Mouse (Mus musculus) erythroblast, adult 5-6 weeks (primary cell): Measurements from ENCODE around the gene Rdh5. TPM values are rescaled to one million over a fixed set of nuclear protein-coding genes. Genes with fewer than 3 reads are reported as not detected.

Source experiments
- ATAC-seq: replicated peaks from 2 replicates; pipeline ENCODE4 v1.8.0; 2016; ENCODE audit warnings: moderate number of reproducible peaks, mild to moderate bottlenecking, moderate TSS enrichment, inconsistent platforms; ENCODE audit not compliant: poor library complexity, low FRiP score, severe bottlenecking
- total RNA-seq, 2 experiments: library from RNA; stranded (forward) in 1 of 2; stranded (reverse) in 1 of 2; fragments of 150-400 nt in 1 of 2; fragments of 200-764, 138-1000 nt in 1 of 2; gene quantifications; 2 replicates each; pipeline versions ENCODE4 v1.2.3 to v1.2.4; 2015 to 2017; ENCODE audit warnings: low replicate concordance in 2 of 2

Rdh5 gene
- total RNA-seq (2015; ENCODE audit: low replicate concordance), result 5.0 TPM in 1 of 2 replicates, not detected in the other
- 1.1 TPM in 1 of 2 replicates, not detected in the other for total RNA-seq (2017; ENCODE audit: low replicate concordance)

DNA sequence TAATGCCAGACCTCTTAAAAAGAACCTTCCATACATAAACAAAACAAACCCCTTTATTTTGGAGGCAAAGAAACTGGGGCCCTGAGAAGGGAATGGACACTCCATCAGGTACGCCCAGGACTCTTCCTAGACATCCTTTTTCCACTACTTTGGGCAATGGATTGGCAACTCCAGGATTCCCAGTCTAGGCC is at the start of gene Rdh5:
Rdh5 (minus strand) TSS at position 67 of the 191 bp plus-strand sequence.
- ATAC-seq, result no peak

DNA sequence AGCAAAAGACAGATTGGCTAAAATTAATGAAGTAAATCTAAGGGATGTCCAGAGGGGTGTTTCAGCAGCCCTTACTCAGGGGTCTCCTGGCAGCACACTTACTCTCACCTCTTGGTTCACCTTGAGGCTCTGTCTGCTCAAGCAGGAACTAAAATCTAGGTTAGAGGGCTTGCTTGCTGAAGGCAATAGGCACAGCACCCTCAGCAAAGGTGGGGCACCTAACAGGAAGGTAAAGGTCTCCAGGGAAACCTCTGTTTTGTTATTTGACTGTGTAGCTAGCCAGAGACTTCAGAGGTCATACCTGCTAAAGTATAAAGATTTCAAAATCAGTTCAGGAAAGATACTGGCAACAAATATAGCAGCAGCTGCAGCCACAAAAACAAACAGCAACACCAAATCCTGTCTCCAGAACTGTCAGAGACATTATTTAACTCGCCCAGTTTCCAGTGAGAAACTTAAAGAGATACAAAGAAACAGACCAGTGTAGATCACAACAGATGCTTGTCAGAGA is 48.1 kb upstream of the Rdh5 start:
- ATAC-seq, result no peak

DNA sequence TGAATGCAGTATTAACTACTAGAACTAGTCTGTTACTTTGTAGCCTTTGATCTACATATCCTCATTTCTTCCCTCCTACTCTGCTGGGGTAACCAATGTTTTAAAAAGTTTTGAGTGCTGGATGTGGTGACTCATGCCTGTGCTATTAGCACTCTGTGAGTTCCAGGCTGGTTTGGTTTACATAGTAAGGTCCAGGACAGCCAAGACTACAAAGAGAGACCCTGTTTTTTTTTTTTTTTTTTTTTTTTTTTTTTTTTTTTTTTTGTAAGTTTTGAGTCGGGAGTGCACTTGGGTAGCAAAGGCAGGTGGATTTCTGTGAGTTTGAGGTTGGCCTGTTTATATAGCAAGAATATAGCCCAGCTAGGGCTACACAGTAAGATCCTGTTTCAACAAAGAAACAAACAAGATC is 45.7 kb upstream of the Rdh5 start:
- ATAC-seq, result no peak

DNA sequence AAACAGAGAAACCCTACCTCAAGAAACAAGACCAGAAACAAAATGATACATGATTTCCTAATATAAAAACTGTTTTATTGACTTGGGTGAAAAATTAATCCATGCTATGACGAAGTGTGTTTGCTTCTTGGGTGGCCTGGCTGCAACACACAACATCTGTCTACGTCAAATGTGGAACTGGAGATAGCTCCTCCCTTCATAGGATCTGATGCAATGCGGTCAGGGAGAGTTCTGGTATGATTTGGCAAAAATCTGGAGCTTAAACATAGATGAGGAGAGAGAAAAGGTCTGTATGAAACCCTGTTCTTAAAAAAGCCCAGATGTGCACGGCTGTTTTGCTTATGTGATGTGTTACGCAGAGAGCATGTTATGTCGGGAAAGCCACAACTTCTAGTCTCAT is 43.2 kb upstream of the Rdh5 start:
- no peak for ATAC-seq

DNA sequence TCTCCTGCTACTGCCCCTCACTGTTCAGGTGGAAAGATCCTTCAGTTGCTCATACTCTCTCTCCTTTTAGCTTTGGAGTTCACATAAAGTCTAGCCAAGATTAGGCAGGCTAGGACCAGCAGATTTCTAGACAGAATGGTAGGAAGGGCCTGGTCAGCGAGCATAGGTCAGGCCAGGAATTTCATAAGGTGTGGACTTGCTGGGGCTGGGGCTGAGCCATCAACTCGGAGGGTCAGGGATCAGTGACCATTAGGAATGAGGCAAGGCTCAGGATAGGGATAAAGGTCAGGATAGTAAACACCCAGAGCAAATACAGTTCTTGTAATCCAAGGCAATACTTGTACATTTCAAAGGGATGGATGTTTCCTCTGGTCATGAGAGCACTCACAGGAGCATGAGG is 42.3 kb upstream of the Rdh5 start:
- ATAC-seq, result no peak

DNA sequence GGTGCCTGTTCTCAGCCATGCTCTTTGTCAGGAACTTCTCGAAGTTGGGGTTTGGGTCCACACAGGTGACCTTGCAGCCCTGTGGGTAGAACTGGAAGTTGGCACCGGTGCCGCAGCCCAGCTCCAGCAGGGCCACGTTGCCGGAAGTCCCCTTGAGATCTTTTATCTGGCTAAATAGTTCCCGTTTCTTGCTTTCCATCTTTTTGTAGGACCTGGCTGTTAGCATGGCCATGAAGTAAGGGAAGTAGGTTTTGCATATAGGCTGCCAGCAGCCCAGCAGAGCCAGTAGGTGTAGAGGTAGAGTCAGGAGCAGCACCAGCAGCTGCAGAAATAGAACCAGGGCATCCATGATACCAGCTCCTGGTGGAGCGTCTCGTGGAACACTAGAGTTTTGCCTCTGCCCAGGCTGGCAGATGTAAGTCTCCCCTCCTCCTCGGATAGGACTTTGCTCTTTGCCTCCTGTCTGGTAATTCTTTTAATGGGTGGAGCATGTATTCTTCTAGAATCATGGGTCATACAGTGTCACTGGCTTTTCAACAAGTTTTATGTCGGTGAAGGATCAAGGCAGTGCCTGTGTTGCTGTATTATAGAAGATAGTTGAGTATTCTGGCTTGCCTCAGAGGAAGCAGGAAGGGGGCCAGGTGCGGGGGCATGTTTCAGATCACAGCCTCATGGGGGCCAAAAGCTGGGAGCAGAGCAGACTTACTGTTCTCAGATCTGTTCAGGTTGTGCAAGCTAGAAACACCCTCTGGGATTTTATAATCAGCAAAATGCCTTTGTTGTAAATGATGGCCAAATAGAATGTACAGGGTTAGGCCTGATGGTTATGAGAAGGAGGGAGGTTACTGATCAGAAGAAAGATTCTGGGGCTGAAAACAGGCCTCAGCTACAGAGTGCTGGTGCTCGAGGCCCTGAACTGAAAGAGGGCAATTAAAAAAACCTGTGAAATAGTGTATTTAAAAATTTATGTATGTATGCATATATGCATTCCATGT is 38.2 kb upstream of the Rdh5 start, which contains the start of gene Mettl7b:
Mettl7b (minus strand) TSS at position 399 of the 995 bp plus-strand sequence.
- ATAC-seq, result no peak

DNA sequence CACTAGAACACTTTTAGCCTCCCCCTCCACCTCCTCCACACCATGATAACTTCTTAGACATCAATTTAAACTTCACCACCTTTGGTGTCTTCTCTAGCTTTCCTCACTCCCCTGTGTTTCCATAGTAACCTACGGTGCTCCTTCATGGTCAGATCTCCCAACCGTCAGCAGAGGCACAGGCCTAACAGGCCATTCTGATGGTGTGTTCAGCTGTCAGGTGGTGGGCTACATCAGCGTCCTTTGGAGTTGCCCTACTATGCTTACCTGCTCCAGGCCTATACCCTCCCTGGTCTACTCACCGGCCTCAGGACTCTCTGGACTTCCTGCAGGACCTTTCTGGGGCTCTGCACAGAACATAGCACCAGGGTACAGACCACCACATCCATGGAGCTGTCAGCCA is 37.5 kb upstream of the Rdh5 start:
- ATAC-seq, result no peak

DNA sequence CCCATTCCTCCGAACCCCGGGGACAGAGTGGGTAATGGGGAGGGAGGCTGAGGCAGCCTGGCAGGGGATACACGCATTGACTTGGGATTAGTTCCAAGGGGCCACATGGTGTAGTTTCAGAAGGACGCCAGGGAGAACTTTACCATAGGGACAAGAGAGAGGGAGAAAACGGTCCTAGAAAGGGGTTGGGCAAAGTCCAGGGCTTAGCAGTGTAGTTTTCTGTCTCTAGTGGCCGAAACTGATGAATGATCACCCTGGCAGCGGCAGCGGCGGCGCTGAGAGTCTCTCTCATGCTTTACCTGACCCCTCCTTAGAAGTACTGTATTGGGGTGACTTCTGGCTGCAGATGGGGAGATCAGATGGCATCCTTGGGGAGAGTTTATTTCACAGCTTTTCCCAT is 35.7 kb upstream of the Rdh5 start:
- ATAC-seq, result no peak

DNA sequence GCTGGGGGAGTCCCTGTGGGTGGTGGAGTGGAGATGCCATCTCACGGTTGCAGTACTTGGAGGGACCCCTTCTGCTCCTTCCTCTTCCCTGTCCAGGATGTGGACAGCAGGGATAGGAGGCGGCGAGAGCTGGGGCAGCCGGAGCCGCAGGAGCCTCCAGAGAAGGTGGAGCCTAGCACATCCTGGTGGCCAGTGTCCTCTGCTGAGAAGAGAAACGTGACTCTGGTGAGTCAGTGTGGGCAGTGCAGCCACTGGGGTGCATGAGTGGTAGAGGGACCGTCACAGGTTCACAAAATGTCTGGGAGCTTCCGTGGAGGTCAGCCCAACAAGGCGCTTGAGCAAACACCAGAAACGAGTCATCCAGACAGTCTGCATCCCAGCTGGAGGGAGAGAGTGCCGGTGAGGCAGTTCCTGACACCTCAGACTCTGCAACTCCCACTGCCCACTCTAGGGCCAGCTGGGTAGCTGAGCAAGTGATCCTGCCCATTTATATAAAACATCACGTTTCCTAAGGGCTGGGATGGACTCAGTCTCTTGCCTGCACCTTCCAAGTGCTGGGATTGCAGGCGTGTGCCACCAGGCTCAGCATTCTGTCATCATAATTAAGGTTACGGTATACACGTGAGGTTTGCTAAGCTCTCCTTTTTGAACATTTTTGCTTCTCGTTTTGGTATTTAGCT is 27.7 kb upstream of the Rdh5 start:
- no peak for ATAC-seq

DNA sequence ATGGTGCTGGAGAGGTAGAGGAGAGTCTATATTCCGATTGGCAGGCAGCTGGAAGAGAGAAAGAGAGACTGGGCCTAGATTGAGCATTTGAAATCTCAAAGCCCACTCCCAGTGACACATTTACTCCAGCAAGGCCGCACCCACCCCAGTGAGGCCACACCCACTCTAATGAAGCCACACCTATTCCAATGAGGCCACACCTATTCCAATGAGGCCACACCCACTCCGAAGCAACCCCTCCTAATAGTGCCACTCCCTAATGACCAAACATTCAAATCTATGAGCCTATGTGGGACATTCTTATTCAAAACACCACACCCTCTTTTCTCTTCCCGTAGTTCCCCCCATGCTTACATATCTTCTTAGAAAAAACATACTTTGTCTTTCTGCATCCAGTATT is 24.8 kb upstream of the Rdh5 start:
- ATAC-seq, result no peak

DNA sequence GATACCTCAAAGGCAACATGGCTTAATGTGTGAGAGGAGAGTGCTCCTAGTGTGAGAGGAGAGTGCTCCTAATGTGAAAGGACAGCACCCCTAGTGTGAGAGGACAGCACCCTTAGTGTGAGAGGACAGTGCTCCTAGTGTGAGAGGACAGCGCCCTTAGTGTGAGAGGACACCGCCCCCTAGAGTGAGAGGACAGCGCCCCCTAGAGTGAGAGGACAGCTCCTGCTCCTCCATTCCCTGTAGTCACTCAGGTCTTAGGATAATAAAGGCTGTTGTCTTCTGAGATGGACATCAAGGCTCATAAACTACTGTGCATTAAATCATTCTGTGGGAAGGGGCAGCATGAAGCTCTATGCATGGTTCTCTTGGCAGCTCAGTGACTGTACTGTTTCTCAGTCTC is 23.0 kb upstream of the Rdh5 start:
- ATAC-seq, result no peak

DNA sequence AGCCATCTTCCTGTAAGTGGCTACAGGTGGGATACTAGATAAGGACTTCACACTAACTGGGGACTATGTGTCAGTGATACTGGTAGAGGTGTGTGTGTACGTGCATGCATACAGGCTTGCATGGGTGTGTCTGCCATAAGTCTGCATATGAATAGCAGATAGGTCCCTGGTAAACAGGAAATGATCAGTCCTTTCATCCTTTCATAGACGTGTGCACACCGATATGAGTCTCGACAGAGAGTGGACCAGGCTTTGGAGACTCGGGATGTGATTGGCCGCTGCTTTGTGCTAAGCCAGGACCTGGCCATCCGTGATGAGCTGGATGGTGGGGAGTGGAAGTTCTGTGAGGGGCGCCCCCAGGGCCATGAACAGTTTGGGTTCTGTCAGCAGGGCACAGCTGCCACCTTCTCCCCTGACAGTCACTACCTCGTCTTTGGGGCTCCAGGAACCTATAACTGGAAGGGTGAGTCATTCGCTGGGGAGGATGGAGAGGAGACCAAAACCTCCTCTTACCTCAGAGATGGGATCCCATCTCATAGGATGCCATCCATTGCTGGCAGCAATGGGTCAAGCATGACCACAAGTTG is 17.9 kb upstream of the Rdh5 start:
- ATAC-seq, result no peak

DNA sequence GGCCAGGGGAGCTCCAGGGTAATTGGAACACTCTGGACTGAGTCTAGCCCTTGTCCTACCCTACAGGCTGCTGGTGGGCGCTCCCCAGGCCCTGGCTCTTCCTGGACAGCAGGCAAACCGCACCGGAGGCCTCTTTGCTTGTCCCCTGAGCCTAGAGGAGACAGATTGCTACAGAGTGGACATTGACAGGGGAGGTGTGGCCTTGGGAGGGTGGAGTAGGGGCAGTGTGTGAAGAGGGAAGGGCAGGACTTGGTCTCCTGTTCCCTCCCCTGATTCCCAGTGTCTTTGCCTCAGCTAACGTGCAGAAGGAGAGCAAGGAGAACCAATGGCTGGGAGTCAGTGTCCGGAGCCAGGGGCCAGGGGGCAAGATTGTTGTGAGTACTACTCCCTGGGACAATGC is 16.3 kb upstream of the Rdh5 start:
- ATAC-seq, result no peak

DNA sequence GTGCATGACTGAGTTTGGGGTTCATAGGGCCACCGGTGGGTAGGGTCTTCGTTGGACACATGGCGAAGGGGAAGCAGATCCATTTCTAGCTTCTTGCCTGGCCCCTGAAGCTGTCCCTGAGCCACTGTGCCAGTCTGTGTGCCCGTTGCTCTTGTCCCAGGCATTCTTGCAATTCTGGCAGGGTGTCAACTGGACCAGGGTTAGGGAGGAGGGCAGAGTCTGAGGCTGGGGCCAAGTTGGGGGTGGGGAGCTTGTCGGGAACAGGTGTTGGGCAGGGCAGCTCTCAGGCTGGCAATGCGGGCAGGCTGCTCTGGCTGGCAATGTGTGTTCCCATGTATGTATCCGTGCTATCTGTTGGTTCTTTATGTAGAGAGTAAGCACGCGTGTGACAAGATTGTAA is 15.8 kb upstream of the Rdh5 start:
- ATAC-seq, result no peak

DNA sequence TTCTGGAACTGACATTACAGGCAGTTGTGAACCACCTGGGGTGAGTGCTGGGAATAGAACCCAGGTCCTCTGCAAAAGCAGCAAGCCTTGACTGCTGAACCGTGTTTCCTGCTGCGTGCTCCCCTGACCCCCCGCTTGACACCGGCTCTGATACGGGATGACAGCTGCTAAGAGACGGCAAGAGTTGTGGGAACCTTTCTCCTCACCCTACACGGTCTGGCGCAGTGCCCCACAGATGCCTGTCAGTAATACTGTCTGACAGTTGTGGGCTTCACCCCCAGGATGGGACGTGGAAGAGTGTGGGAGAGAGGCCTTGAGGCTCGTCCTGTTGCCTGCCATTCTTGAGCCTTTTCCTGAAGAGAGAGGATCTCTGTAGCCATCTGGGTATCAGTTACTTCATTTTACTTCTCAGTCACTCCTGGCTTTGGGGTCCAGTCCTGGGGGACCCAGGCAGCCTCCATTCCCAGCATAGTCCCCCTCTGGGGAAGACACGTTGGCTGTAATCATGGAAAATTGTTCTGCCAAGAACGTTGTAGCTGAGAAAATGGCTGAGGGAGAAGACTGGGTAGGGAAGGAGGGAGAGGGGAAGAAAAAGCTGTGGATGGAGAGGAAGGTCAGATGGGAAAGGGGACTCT is 15.2 kb upstream of the Rdh5 start:
- no peak for ATAC-seq

DNA sequence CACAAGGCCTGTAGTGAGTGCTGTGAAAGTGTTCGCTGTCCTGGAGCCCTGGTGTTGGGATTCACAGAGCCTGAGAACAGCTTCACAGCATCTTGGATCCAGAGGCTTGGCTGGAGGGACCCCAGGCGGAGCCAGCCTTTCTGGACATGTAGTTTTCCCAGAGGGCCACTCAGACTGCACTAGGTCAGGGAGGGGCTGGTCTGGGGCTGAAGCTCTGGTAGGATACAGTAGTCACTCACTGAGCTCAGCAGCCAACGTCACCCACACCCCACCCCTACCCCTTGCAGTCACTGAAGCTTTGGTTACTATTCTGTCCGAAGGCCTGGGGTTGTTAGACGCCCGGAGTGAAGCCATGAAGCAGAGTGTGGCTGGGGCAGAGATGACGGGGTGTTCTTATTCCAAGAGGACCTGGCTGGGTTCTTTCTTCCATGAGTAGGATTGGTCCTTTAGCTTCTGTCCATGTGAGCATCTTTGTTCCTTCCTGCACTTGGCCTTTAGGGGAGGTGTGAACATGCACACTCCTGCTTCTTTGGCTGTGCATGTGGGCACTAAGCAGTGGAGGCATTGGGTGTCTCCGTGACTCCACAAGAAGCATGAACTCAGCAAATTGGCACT is 13.2 kb upstream of the Rdh5 start:
- no peak for ATAC-seq

DNA sequence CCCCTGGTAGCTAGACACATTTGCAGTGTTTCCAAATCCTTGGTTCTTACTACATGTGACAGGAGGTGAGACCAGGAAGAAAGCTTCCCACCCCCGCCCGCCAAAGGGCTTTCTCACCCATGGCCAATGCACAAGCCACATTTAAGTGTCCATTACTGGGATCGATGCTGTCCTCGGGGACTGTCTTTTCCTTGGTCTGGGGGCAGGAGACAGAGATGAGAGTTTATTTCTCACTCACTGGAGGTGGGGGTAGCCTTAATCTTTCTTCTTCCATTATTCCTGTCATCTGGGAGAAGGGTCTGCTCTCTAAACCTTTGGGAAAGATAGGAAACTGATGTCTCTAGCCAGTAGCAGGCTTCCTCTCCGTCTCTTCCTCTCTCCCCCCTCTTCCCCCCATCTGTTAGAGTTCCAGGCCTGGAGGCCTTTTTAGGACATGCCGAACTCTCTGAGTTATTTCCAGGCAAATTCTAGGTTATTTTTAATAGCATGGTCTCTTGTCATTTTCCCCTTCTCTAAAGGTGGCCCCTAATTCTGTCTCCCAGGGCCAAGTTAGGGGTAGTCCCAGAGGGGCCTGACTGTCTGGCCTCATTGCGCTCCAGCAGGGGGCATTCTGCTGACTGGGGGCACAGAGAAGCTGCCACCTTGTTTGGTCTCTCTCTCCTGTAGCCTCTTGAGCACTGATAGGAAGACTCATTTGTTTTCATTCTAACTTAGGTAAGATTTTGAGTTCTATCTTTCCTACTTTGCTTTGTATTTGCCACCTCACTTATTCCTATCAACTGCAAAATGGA is 12.5 kb upstream of the Rdh5 start:
- ATAC-seq, result no peak

DNA sequence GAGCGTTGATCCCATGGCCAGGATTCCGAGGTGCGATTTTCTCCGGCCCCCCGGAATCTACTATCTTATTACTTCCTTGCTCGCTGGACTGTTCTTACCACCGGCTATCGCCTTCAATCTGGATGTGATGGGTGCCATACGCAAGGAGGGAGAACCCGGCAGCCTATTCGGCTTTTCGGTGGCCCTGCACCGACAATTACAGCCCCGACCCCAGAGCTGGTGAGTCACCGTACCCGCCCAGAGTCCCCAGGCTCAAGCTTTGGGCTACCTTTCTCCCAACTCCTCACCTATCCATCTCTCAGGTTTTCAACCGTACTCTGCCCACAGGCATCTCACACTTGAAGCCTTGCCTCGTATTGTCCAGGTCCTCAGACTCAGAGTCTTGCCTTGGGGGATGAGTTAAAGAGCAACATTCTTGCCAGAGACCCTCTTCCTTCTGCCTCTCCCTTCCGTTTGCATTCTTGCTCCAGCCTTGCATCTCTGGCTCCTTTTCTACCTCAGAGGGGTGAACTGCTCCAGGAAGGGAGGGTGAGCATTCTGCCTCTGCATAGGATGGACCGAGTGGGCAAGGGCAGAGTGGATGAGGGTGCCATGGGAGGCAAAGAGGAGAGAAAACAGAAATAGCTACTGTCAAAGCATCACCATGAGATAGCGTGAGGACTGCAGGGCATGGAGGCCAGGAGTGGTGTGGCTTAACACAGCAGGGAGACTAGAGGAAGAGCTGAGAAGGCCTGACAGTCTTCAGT is 11.5 kb upstream of the Rdh5 start:
- no peak for ATAC-seq
